In genomic region chr17:29135066-29135465, GRCm38 (mm10) we compare ENCODE assay signal across 22 mouse cellular contexts. TPM values are rescaled to one million over a fixed set of nuclear protein-coding genes. Genes with fewer than 3 reads are reported as not detected.
DNase-seq lines count a peak whose midpoint lies in the region; ATAC-seq and TF ChIP-seq lines count a peak whose summit lies in the region.
"Had no signal": no experiment of that assay in that cellular context is flagged by ENCODE, and none has a peak within 500 bp of the region (broad histone marks: within the 10 kb centered on the region; RNA-seq: fewer than 3 reads in every experiment).

No protein-coding gene starts in this region.

- DNase-seq in forebrain, postnatal 0 days, result peak; percentile 49
- DNase-seq in right cerebral cortex, postnatal 10 days (ENCODE audit: low spot score in 2 of 2), result peak; percentile 48
- no peak for DNase-seq in right cerebral cortex, adult 2 months (ENCODE audit: low spot score in 2 of 2)
- peak; percentile 46 for DNase-seq in thymus, postnatal 0 days (ENCODE audit: low spot score)
- DNase-seq in lung, postnatal 0 days (ENCODE audit: low spot score), result no peak
- DNase-seq in kidney, adult 2 months, result no peak
- DNase-seq: cerebellum, adult 9-10 months; gastrocnemius, postnatal 36 days; heart, postnatal 14 days; right cerebral cortex, postnatal 14 days had no signal

- no peak overlapping the region for H3K9ac ChIP-seq in forebrain, postnatal 0 days
- H3K9ac ChIP-seq in forebrain, embryonic 13.5 days, result no peak overlapping the region
- H3K9ac ChIP-seq in lung, postnatal 0 days (replicated peaks; ENCODE audit: low read depth), result no peak overlapping the region
- H3K9ac ChIP-seq: hindbrain, embryonic 14.5 days; liver, embryonic 14.5 days; lung, embryonic 15.5 days; midbrain, embryonic 12.5 days; neural tube, embryonic 13.5 days had no signal

- no peak for TF ChIP-seq EP300 in lung, postnatal 0 days (IDR thresholded peaks at IDR 0.05)

- TF ChIP-seq POLR2A in kidney, adult 2 months (IDR thresholded peaks at IDR 0.05; ENCODE audit: low read depth, low read length), result no peak

- no peaks in the 10 kb centered on the region for H3K36me3 ChIP-seq in forebrain, postnatal 0 days (ENCODE audit: insufficient read depth)
- no peaks in the 10 kb centered on the region for H3K36me3 ChIP-seq in forebrain, embryonic 13.5 days (ENCODE audit: poor library complexity, severe bottlenecking)
- no peaks in the 10 kb centered on the region for H3K36me3 ChIP-seq in lung, postnatal 0 days (ENCODE audit: insufficient read depth, low read length)
- H3K36me3 ChIP-seq in kidney, adult 2 months (ENCODE audit: control insufficient read depth, insufficient read depth, low read length), result no peaks in the 10 kb centered on the region
- H3K36me3 ChIP-seq: heart, embryonic 10.5 days; lung, embryonic 15.5 days; midbrain, embryonic 12.5 days; neural tube, embryonic 13.5 days had no signal

- H3K4me2 ChIP-seq in forebrain, postnatal 0 days (ENCODE audit: low read depth), result no peak overlapping the region
- H3K4me2 ChIP-seq in forebrain, embryonic 13.5 days, result no peak overlapping the region
- no peak overlapping the region for H3K4me2 ChIP-seq in lung, postnatal 0 days (replicated peaks; ENCODE audit: low read depth, low read length)
- H3K4me2 ChIP-seq: hindbrain, embryonic 14.5 days; lung, embryonic 15.5 days; midbrain, embryonic 12.5 days; neural tube, embryonic 13.5 days had no signal

- H3K4me3 ChIP-seq in forebrain, postnatal 0 days (ENCODE audit: low read depth, low read length), result no peak overlapping the region
- no peak overlapping the region for H3K4me3 ChIP-seq in forebrain, embryonic 13.5 days
- no peak overlapping the region for H3K4me3 ChIP-seq in lung, postnatal 0 days (ENCODE audit: low read depth, low read length)
- H3K4me3 ChIP-seq in kidney, adult 2 months (ENCODE audit: insufficient read depth, low read depth, low read length), result no peak overlapping the region
- H3K4me3 ChIP-seq: heart, embryonic 10.5 days; lung, embryonic 15.5 days; midbrain, embryonic 12.5 days; neural tube, embryonic 13.5 days had no signal

- H3K4me1 ChIP-seq in forebrain, postnatal 0 days (ENCODE audit: insufficient read depth), result no peaks in the 10 kb centered on the region
- peaks cover 6% of the 10 kb centered on the region; the same call in 1 of the 2 replicates for H3K4me1 ChIP-seq in forebrain, embryonic 13.5 days
- no peaks in the 10 kb centered on the region for H3K4me1 ChIP-seq in lung, postnatal 0 days (ENCODE audit: insufficient read depth, low read depth, low read length)
- peaks cover 9% of the 10 kb centered on the region; the same call in 1 of the 2 replicates for H3K4me1 ChIP-seq in kidney, adult 2 months (ENCODE audit: control insufficient read depth, insufficient read depth, low read length)
- H3K4me1 ChIP-seq: lung, embryonic 15.5 days; midbrain, embryonic 12.5 days; neural tube, embryonic 13.5 days had no signal

- H3K9me3 ChIP-seq in forebrain, postnatal 0 days (ENCODE audit: low read length), result no peaks in the 10 kb centered on the region
- no peaks in the 10 kb centered on the region for H3K9me3 ChIP-seq in forebrain, embryonic 13.5 days (replicated peaks)
- no peaks in the 10 kb centered on the region for H3K9me3 ChIP-seq in lung, postnatal 0 days (ENCODE audit: low read length)
- H3K9me3 ChIP-seq: heart, embryonic 10.5 days; lung, embryonic 15.5 days; midbrain, embryonic 12.5 days; neural tube, embryonic 13.5 days had no signal

- no peaks in the 10 kb centered on the region for H3K27me3 ChIP-seq in forebrain, postnatal 0 days (ENCODE audit: insufficient read depth, low read length)
- 0 out of 2 replicates have a peak, but pooled peaks cover 2% of the 10 kb centered on the region for H3K27me3 ChIP-seq in forebrain, embryonic 13.5 days
- H3K27me3 ChIP-seq in lung, postnatal 0 days (replicated peaks; ENCODE audit: insufficient read depth, low read length), result no peaks in the 10 kb centered on the region
- no peaks in the 10 kb centered on the region for H3K27me3 ChIP-seq in kidney, adult 2 months (replicated peaks; ENCODE audit: control insufficient read depth, insufficient read depth, low read length)
- H3K27me3 ChIP-seq: lung, embryonic 15.5 days; midbrain, embryonic 12.5 days; neural tube, embryonic 13.5 days had no signal

- no peak for ATAC-seq in forebrain, postnatal 0 days
- ATAC-seq in forebrain, embryonic 13.5 days, result no peak
- ATAC-seq in lung, postnatal 0 days, result no peak
- ATAC-seq: intestine, embryonic 16.5 days had no signal

- WGBS in forebrain, postnatal 0 days, result 59% methylated on average over 5 of the region's 5 CpGs
- 72% methylated on average over 5 of the region's 5 CpGs for WGBS in forebrain, embryonic 13.5 days
- WGBS in lung, postnatal 0 days, result 46% methylated on average over 5 of the region's 5 CpGs
- 80% methylated on average over 5 of the region's 5 CpGs for WGBS in kidney, adult 2 months

- H3K27ac ChIP-seq in forebrain, postnatal 0 days (ENCODE audit: low read depth, low read length), result no peak overlapping the region
- no peak overlapping the region for H3K27ac ChIP-seq in forebrain, embryonic 13.5 days
- H3K27ac ChIP-seq in lung, postnatal 0 days (ENCODE audit: low read length), result no peak overlapping the region
- H3K27ac ChIP-seq in kidney, adult 2 months (ENCODE audit: insufficient read depth, low read depth, low read length), result no peak overlapping the region
- H3K27ac ChIP-seq: heart, embryonic 10.5 days; hindbrain, embryonic 14.5 days; kidney, postnatal 0 days; liver, embryonic 14.5 days; lung, embryonic 15.5 days; macrophage; midbrain, embryonic 12.5 days; neural tube, embryonic 13.5 days had no signal

- TF ChIP-seq CTCF in forebrain, postnatal 0 days (IDR thresholded peaks at IDR 0.05; ENCODE audit: low read depth), result no peak
- TF ChIP-seq CTCF in lung, postnatal 0 days (IDR thresholded peaks at IDR 0.05), result no peak
- TF ChIP-seq CTCF in kidney, adult 2 months (conservative IDR thresholded peaks at IDR 0.05; ENCODE audit: insufficient read depth, insufficient read length, low read depth, low read length), result no peak

RNA-seq across cellular contexts. Expression of gene Rab44, which starts 21.1 kb away (rescaled TPM):
- not detected in 2 replicates for total RNA-seq in forebrain, postnatal 0 days (2014; rRNA removed)
- 0.13 TPM in 1 of 2 replicates, not detected in the other for polyA plus RNA-seq in forebrain, postnatal 0 days (2015; fragmentation: Nextera tagmentation; extraction: Ambion mirVana)
- 0.18 TPM in 1 of 2 replicates, not detected in the other for polyA plus RNA-seq in forebrain, embryonic 13.5 days (2015; fragmentation: Nextera tagmentation; extraction: Ambion mirVana)
- polyA plus RNA-seq in thymus, postnatal 0 days (2015; fragmentation: Nextera tagmentation; extraction: Ambion mirVana), result 4.9 and 5.4 TPM in 2 replicates
- 1.0 and 1.2 TPM in 2 replicates for polyA plus RNA-seq in lung, postnatal 0 days (2015; fragmentation: Nextera tagmentation; extraction: Ambion mirVana)
- polyA plus RNA-seq in kidney, adult 2 months (2012; rRNA removed), result 0.16 and 0.34 TPM in 2 replicates
- total RNA-seq: layer of hippocampus, adult 18-20 months; left cerebral cortex, postnatal 14 days had no signal
- polyA plus RNA-seq: hindbrain, embryonic 14.5 days had no signal

RNA-seq across cellular contexts. Expression of gene Cdkn1a, which starts 44.3 kb away (rescaled TPM):
- total RNA-seq in forebrain, postnatal 0 days (2014; rRNA removed), result 15.3 and 20.0 TPM in 2 replicates
- polyA plus RNA-seq in forebrain, postnatal 0 days (2015; fragmentation: Nextera tagmentation; extraction: Ambion mirVana), result 94.3 and 121 TPM in 2 replicates
- polyA plus RNA-seq in forebrain, embryonic 13.5 days (2015; fragmentation: Nextera tagmentation; extraction: Ambion mirVana), result 29.3 and 38.6 TPM in 2 replicates
- polyA plus RNA-seq in thymus, postnatal 0 days (2015; fragmentation: Nextera tagmentation; extraction: Ambion mirVana), result 39.3 and 39.7 TPM in 2 replicates
- 106 and 177 TPM in 2 replicates for polyA plus RNA-seq in lung, postnatal 0 days (2015; fragmentation: Nextera tagmentation; extraction: Ambion mirVana)
- 11.6 and 13.7 TPM in 2 replicates for polyA plus RNA-seq in kidney, adult 2 months (2012; rRNA removed)

Comparison
In these comparisons a context has a peak if more than half of its experiments do, and no peak if none do; other contexts are left out.
1. DNase-seq: peak in forebrain, postnatal 0 days (single experiment), right cerebral cortex, postnatal 10 days (2 of 2) and thymus, postnatal 0 days (single experiment); none in right cerebral cortex, adult 2 months (0 of 2), lung, postnatal 0 days (single experiment) and kidney, adult 2 months (single experiment).